Mouse (Mus musculus) embryo, embryonic 10 days (tissue): ENCODE measurements around the gene Pak4.
"Not testable (repeated sequence)": the region's sequence is repeated elsewhere in the genome, so short reads cannot be mapped to it uniquely, and the experiment has no call there.

Experiments used
- DNase-seq: peaks from one replicate; pipeline ENCODE4 v3.0.0-alpha.2; 2015; ENCODE audit warnings: low spot score

The Pak4 gene

GRCm38 (mm10) chr7:28597642-28598446, at the start of gene Pak4, which contains the start of gene Samd4b:
Gene Pak4 (minus strand): TSS chr7:28598185.
Gene Samd4b (minus strand): TSS chr7:28598144.
- peak; percentile 99 for DNase-seq

GRCm38 (mm10) chr7:28647016-28647415, 49.0 kb upstream of the Pak4 start:
- DNase-seq = peak; percentile 36

- DNase-seq = no peak
Observed at GRCm38 (mm10) chr7:28645947-28646475, 48.0 kb upstream of the Pak4 start.

- no peak for DNase-seq
Observed at GRCm38 (mm10) chr7:28645366-28645765, 47.4 kb upstream of the Pak4 start.

GRCm38 (mm10) chr7:28641546-28641945, 43.6 kb upstream of the Pak4 start:
- DNase-seq = no peak

- no peak for DNase-seq
Observed at GRCm38 (mm10) chr7:28637511-28637910, 39.5 kb upstream of the Pak4 start.

GRCm38 (mm10) chr7:28634128-28634527, 36.1 kb upstream of the Pak4 start:
- DNase-seq = no peak

GRCm38 (mm10) chr7:28631073-28631472, 33.1 kb upstream of the Pak4 start, which contains the start of gene Acp7:
Gene Acp7 (minus strand): TSS chr7:28631332.
- no peak for DNase-seq

GRCm38 (mm10) chr7:28624791-28625190, 26.8 kb upstream of the Pak4 start:
- DNase-seq = no peak

- DNase-seq = peak; percentile 40
Observed at GRCm38 (mm10) chr7:28619098-28619715, 21.2 kb upstream of the Pak4 start.

GRCm38 (mm10) chr7:28605951-28606350, 8.0 kb upstream of the Pak4 start:
- DNase-seq = no peak

GRCm38 (mm10) chr7:28603788-28604187, 5.8 kb upstream of the Pak4 start:
- DNase-seq = not testable (repeated sequence)

GRCm38 (mm10) chr7:28603136-28603535, 5.2 kb upstream of the Pak4 start:
- DNase-seq = no peak

GRCm38 (mm10) chr7:28601668-28602067, 3.7 kb upstream of the Pak4 start:
- peak; percentile 71 for DNase-seq

GRCm38 (mm10) chr7:28601029-28601428, 3.0 kb upstream of the Pak4 start:
- DNase-seq = peak; percentile 85

GRCm38 (mm10) chr7:28598951-28599350, 966 bp upstream of the Pak4 start:
- no peak for DNase-seq

- DNase-seq = peak; percentile 44
Observed at GRCm38 (mm10) chr7:28597277-28597570, 761 bp downstream of the Pak4 start.

GRCm38 (mm10) chr7:28596436-28597276, 1.3 kb downstream of the Pak4 start:
- DNase-seq = peak; percentile 68

- no peak for DNase-seq
Observed at GRCm38 (mm10) chr7:28595751-28596435, 2.1 kb downstream of the Pak4 start.

GRCm38 (mm10) chr7:28593206-28594111, 4.5 kb downstream of the Pak4 start:
- DNase-seq = peak; percentile 53

- no peak for DNase-seq
Observed at GRCm38 (mm10) chr7:28591862-28592261, 6.1 kb downstream of the Pak4 start.
